Mouse (Mus musculus): ENCODE measurements at regions not wholly inside any gene's neighbourhood (a gene's known extent, or its start where the extent isn't known, plus 50 kb on each side); places are given as distances from the start of the nearest gene placed in this dataset.

DNA sequence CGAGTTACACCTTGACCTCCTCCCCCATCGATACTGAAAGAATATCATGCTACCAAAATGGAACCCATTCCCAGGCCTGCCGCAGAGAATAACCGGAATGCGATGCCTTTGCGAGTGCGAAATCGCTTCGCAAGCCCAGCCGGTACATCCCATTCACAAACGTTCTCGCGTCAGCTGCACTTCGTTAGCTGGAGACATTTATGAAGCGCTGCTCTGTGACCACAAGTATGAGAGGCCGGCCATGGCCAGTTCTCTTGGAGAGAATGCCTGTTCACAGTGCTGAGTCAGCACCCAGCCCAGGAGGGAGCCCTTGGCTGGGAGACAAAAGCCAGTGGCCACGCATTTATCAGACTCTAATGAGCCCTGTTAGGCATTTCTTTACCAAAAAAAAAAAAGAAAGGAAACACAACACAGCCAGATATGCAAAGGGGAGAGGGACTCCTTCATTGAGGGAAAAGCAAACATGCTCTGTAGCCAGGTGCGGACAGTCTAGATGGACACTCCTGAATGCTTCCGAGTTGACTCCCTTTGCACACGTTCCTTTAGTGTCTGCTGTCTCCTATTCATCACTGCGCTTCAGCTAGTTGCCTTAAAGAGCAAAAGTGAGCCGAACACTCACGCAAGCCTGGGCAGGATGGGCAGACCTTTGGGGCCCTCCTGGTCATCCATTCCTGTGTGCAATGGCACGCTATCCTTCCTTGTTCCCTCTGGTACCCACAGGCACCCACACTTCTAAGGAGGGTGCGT lies 131.4 kb downstream of the Ackr3 start:
- DNase-seq = peak; percentile 68
- intact Hi-C loops (cut with DNase I) = no loop called here
- Histone ChIP-seq H3K27ac (peak overlapping the region; percentile 0; the same call in 1 of the 2 replicates), H3K4me3 (peak overlapping the region; percentile 13)
- no peak for TF ChIP-seq CTCF (IDR thresholded peaks at IDR 0.05)

GRCm38 (mm10) chr1:90337876-90338316 lies 134.1 kb downstream of the Ackr3 start:
- intact Hi-C loops (cut with DNase I) = no loop called here
- DNase-seq = peak; percentile 39
- peak overlapping the region; percentile 39 for H3K4me3 ChIP-seq
- no peak for TF ChIP-seq CTCF (IDR thresholded peaks at IDR 0.05)
- H3K27ac ChIP-seq = peak overlapping the region; percentile 46

- Histone ChIP-seq H3K27ac (no peak overlapping the region), H3K4me3 (no peak overlapping the region)
- intact Hi-C loops (cut with DNase I) = no loop called here
- no peak for TF ChIP-seq CTCF (IDR thresholded peaks at IDR 0.05)
- DNase-seq = no peak
Measured at GRCm38 (mm10) chr1:90342346-90342745, 138.6 kb downstream of the Ackr3 start.

DNA sequence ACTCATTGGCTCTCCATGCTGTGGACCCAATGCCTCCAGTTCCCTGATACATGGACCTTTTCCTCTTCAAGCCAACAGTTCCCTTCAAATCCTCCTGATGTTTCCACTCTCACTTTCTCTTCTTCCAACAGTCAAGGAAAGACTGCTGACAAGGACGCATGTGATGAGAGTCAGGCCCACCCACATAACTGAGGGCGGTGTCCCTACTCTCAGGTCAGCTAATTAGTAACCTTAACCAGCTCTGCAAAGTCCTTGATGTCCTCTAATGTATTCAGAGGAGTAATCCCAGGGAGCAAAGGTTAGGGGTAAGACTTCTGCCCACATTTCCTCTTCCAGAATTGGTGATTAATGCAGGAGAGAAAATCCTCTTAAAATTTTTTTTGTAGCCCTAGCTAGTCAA lies 139.7 kb downstream of the Ackr3 start:
- H3K27ac ChIP-seq = no peak overlapping the region
- no peak for TF ChIP-seq CTCF (IDR thresholded peaks at IDR 0.05)
- DNase-seq = no peak
- intact Hi-C loops (cut with DNase I) = no loop called here
- no peak overlapping the region for H3K4me3 ChIP-seq

GRCm38 (mm10) chr1:90347032-90347431 lies 143.3 kb downstream of the Ackr3 start:
- TF ChIP-seq CTCF (IDR thresholded peaks at IDR 0.05) = no peak
- DNase-seq = no peak
- intact Hi-C loops (cut with DNase I) = no loop called here

GRCm38 (mm10) chr1:90349611-90350010 lies 145.8 kb downstream of the Ackr3 start:
- intact Hi-C loops (cut with DNase I) = no loop called here
- TF ChIP-seq CTCF (IDR thresholded peaks at IDR 0.05) = no peak
- H3K4me3 ChIP-seq = no peak overlapping the region
- DNase-seq = no peak
- no peak overlapping the region for H3K27ac ChIP-seq

More at GRCm38 (mm10) chr1:90347032-90347431, 143.3 kb downstream of the Ackr3 start:
- Histone ChIP-seq H3K27ac (no peak overlapping the region), H3K4me3 (no peak overlapping the region)

- Histone ChIP-seq H3K27ac (no peak overlapping the region), H3K4me3 (no peak overlapping the region)
- no peak for TF ChIP-seq CTCF (IDR thresholded peaks at IDR 0.05)
- intact Hi-C loops (cut with DNase I) = no loop called here
- DNase-seq = no peak
Measured at GRCm38 (mm10) chr1:90353325-90353724, 149.5 kb downstream of the Ackr3 start.

GRCm38 (mm10) chr1:90356567-90356966 lies 152.8 kb downstream of the Ackr3 start:
- no peak overlapping the region for H3K27ac ChIP-seq
- H3K4me3 ChIP-seq = no peak overlapping the region
- no peak for DNase-seq
- intact Hi-C loops (cut with DNase I) = no loop called here
- TF ChIP-seq CTCF (IDR thresholded peaks at IDR 0.05) = no peak

DNA sequence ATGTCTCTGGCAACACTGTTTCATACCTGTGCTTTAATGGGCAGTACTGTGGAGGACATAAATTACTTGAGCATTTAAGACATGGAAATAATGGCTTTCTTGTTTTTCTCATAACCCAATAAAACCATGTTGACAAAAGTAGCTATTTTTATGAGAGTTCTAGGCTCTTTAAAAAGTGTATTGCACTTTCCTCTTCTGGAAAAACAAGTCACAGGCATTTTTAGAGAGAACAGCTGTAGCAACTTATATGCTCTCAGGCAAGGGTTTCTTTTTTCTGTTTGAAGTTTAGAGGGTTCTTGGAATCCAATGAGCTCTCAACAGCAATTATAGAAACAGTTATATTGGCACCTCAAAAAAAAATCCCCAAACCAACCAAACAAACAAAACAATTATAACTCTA lies 153.6 kb downstream of the Ackr3 start:
- no peak for TF ChIP-seq CTCF (IDR thresholded peaks at IDR 0.05)
- intact Hi-C loops (cut with DNase I) = no loop called here
- H3K4me3 ChIP-seq = no peak overlapping the region
- no peak overlapping the region for H3K27ac ChIP-seq
- no peak for DNase-seq

DNA sequence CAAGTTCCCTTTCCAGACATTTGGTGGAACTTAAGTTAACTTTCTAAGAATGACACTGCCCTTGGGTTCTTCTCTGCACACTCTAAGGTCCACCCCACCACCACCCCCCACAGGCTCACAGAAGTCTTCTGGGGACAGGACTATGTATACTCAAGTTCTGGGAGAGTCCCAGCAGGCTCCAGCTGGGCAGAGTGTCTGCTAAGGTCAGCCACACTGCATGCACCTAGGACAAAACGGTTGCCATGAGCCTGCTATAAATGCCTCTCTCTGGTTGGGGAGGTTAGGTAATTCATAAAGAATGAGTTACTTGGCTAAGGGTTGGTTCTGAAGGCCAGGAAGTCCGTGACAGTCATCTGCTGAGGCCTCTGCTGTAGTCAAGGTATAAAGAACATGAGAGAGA lies 155.2 kb downstream of the Ackr3 start:
- peak overlapping the region; percentile 70 for H3K27ac ChIP-seq
- no peak overlapping the region for H3K4me3 ChIP-seq
- TF ChIP-seq CTCF (IDR thresholded peaks at IDR 0.05) = no peak
- peak; percentile 78 for DNase-seq
- intact Hi-C loops (cut with DNase I) = no loop called here

- peak overlapping the region; percentile 70 for H3K27ac ChIP-seq
- peak; percentile 58 for DNase-seq
- intact Hi-C loops (cut with DNase I) = loop anchor here (5.0 kb wide), 1 partner anchor 137 kb away; no protein-coding TSS in a partner anchor
- no peak for TF ChIP-seq CTCF (IDR thresholded peaks at IDR 0.05)
- H3K4me3 ChIP-seq = no peak overlapping the region
Measured at GRCm38 (mm10) chr1:90360065-90360464, 156.3 kb downstream of the Ackr3 start.

GRCm38 (mm10) chr1:90364444-90364843 lies 160.7 kb downstream of the Ackr3 start:
- peak; percentile 4; the same call in 1 of the 2 replicates for TF ChIP-seq CTCF (IDR thresholded peaks at IDR 0.05)
- peak overlapping the region; percentile 44 for H3K27ac ChIP-seq

GRCm38 (mm10) chr1:90368581-90368980 lies 164.8 kb downstream of the Ackr3 start:
- no peak for DNase-seq
- no peak overlapping the region for H3K4me3 ChIP-seq
- no peak overlapping the region for H3K27ac ChIP-seq
- TF ChIP-seq CTCF (IDR thresholded peaks at IDR 0.05) = no peak
- intact Hi-C loops (cut with DNase I) = no loop called here

More at GRCm38 (mm10) chr1:90364444-90364843, 160.7 kb downstream of the Ackr3 start:
- DNase-seq = no peak
- intact Hi-C loops (cut with DNase I) = loop anchor here (5.0 kb wide), 1 partner anchor 133 kb away; no protein-coding TSS in a partner anchor
- no peak overlapping the region for H3K4me3 ChIP-seq

DNA sequence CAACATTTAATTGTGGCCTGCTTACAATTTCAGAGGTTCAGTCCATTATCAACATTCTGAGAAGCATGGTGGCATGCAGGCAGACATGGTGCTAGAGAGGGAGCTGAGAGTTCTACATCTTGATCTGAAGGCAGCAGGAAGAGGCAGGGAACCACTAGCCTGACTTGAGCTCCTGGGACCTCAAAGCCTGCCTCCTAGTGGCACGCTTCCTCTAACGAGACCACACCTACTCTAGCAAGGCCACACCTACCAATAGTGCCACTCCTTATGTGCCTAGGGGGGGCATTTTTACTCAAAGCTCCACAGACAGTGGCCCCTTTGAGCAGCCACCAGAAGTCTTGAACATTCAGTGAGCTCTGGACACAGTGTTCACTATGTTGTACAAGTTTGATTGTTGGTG lies 165.5 kb downstream of the Ackr3 start:
- intact Hi-C loops (cut with DNase I) = no loop called here
- no peak overlapping the region for H3K4me3 ChIP-seq
- TF ChIP-seq CTCF (IDR thresholded peaks at IDR 0.05) = peak; percentile 12; the same call in 1 of the 2 replicates
- no peak overlapping the region for H3K27ac ChIP-seq
- no peak for DNase-seq
